Comparison of ENCODE assay signal across 22 mouse cellular contexts in genomic region chr2:79998460-79998859, GRCm38 (mm10).
"Had no signal": no experiment of that assay in that cellular context is flagged by ENCODE, and none has a peak within 500 bp of the region (broad histone marks: within the 10 kb centered on the region; RNA-seq: fewer than 3 reads in every experiment).

No protein-coding gene starts in this region.

- H3K4me1 ChIP-seq: heart, embryonic 15.5 days; hindbrain, embryonic 13.5 days; hindbrain, embryonic 15.5 days; kidney, embryonic 15.5 days; limb, embryonic 13.5 days; limb, embryonic 15.5 days had no signal

- H3K4me2 ChIP-seq: heart, embryonic 11.5 days; heart, embryonic 13.5 days; heart, embryonic 15.5 days; hindbrain, embryonic 13.5 days; hindbrain, embryonic 15.5 days; kidney, embryonic 15.5 days; limb, embryonic 13.5 days; limb, embryonic 15.5 days had no signal

- ATAC-seq: hindbrain, postnatal 0 days; intestine, embryonic 16.5 days had no signal

- H3K9me3 ChIP-seq: heart, embryonic 13.5 days; heart, embryonic 15.5 days; hindbrain, embryonic 13.5 days; hindbrain, embryonic 15.5 days; kidney, embryonic 15.5 days; limb, embryonic 13.5 days; limb, embryonic 15.5 days had no signal

- DNase-seq: gastrocnemius, postnatal 14 days; gastrocnemius, postnatal 36 days; heart, adult 11 months; heart, adult 2 months; heart, postnatal 14 days; heart, postnatal 36 days; kidney, adult 11 months; kidney, postnatal 14 days; layer of hippocampus, adult 9-11 months; layer of hippocampus, postnatal 36 days; left cerebral cortex, postnatal 4 days had no signal

- H3K27ac ChIP-seq: heart, adult 2 months; heart, embryonic 13.5 days; heart, embryonic 15.5 days; hindbrain, embryonic 13.5 days; hindbrain, embryonic 15.5 days; hindbrain, postnatal 0 days; kidney, embryonic 15.5 days; kidney, postnatal 0 days; limb, embryonic 13.5 days; limb, embryonic 15.5 days had no signal

- H3K9ac ChIP-seq: heart, embryonic 13.5 days; heart, embryonic 15.5 days; hindbrain, embryonic 13.5 days; hindbrain, embryonic 15.5 days; kidney, embryonic 15.5 days; limb, embryonic 13.5 days; limb, embryonic 15.5 days had no signal

- H3K36me3 ChIP-seq: heart, embryonic 13.5 days; heart, embryonic 15.5 days; hindbrain, embryonic 13.5 days; hindbrain, embryonic 15.5 days; kidney, embryonic 15.5 days; limb, embryonic 13.5 days; limb, embryonic 15.5 days had no signal

- H3K4me3 ChIP-seq: heart, adult 2 months; heart, embryonic 13.5 days; heart, embryonic 15.5 days; hindbrain, embryonic 13.5 days; hindbrain, embryonic 15.5 days; kidney, embryonic 15.5 days; limb, embryonic 13.5 days; limb, embryonic 15.5 days had no signal

- H3K27me3 ChIP-seq: heart, embryonic 13.5 days; heart, embryonic 15.5 days; hindbrain, embryonic 13.5 days; hindbrain, embryonic 15.5 days; kidney, embryonic 15.5 days; limb, embryonic 13.5 days; limb, embryonic 15.5 days had no signal
